Mouse (Mus musculus) left cerebral cortex, adult 8-10 months (tissue): ENCODE measurements around the gene Fam122b. TPM values are rescaled to one million over a fixed set of nuclear protein-coding genes. Genes with fewer than 3 reads are reported as not detected.

Experiments used
- DNase-seq, 2 experiments: peaks; one replicate each; pipeline ENCODE4 v3.0.0; 2022; ENCODE audit warnings: low spot score in 2 of 2
- total RNA-seq, 4 experiments: library from RNA; stranded (reverse); gene quantifications; 2 replicates each; pipeline ENCODE4 v1.2.4; 2022

The Fam122b gene
- total RNA-seq, 4 experiments from 2014 or later: 4.5 to 7.5 (median 5.5) TPM

DNA sequence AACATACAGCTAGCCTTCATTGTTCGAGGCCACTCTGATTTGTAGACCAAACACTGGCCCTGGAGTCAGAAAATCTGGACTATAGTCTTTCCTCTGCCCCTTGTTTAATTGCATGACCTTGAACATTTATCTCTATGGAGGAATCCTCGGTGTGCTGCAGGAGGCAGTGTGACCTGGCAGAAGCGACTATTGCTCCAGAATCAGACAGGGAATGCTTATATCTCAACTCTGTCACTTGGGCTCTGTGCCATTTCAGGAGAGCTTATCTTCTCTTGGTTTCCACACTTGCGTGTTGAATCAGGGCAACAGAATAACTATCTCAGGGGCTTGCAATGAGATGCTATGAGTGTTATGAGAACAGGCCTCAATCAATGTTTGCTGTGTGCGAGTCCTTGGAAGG is 68.0 kb downstream of the Fam122b start:
- DNase-seq: no peak

DNA sequence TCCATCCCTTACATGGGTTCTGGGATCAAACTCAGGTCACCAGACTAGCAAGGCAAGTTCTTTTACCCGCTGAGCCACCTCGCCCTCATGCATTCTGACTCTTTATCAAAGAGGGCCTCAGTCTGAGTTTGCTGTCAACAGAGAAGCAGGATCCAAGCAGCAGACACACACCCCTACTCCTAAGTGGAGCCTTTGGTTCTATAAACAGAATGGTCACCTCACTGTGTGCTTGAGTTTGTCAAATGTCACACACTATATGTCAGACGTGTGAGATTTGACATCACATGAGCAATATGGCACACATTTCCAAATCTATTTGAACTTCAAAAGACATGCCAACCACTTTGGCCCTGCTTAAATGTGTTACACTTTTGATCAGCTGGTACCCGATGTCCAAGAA is 71.9 kb downstream of the Fam122b start:
- no peak for DNase-seq

DNA sequence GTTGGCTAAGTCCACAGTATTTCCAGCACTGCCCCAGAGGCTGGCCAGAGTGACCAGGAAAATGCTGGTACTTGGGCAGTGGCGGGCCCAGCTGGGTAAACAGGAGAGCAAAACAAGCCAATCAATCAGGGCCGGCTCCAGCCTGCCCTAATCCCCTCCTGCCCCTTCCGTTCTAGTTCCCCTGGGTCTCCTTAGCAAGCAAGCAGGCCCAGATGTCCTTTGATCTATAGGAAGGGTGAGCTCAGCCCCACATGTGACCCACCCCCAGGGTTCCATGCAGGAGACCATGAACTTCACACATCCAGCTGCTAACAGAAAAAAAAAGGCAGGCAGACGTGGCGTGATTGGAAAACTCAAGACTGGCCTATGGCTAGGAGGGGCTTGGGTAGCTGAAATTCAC is 73.2 kb downstream of the Fam122b start:
- DNase-seq: no peak

Other genes starting within 250 kb of the Fam122b start
- gene Plac1, start 29.7 kb downstream of the Fam122b start, total RNA-seq: not detected
- gene Fam122c, start 3.6 kb upstream of the Fam122b start, total RNA-seq: not detected
- gene Mospd1, start 100.7 kb upstream of the Fam122b start, total RNA-seq: 10 to 100 TPM; 13.8 to 16.8 (median 14.2) TPM
- gene Etd, start 165.1 kb upstream of the Fam122b start, total RNA-seq: not detected